Mouse (Mus musculus): Measurements from ENCODE around the gene Ptgis.

DNA sequence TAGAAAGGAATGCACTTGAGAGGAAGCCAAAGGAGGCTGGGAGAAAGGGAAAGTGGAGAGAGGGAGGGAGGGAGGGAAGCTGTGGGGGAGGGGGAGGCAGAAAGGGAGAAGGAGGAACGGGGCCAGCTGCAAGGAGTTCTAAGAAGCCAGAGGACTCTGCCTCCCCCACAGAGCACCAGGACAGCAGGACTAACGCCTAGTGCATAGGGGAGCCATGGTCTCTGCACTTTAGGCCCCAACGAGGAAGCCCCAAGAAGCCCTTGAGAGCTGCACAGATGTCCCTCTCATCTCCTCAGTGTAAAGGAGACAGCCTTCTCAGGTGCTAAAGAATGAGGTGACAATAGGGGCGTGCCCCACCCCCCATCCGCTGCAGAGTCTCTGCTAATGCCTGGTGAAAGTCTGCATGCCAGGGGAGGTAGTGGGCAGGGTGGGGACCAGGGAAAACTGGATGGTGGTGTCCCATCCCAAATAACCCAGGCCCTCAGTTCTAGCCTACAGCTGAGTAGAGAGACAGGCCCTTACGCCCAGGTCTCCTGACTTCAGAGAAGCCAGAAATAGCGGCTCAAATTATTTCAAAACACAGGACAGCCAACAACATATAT is 10.4 kb upstream of the Ptgis start:
- no peak for TF ChIP-seq REST (IDR thresholded peaks at IDR 0.05; ENCODE audit: insufficient read depth, insufficient read length)
- TF ChIP-seq CEBPB (IDR thresholded peaks at IDR 0.05; ENCODE audit: insufficient read depth, poor library complexity, severe bottlenecking) = no peak

All from myocyte (in vitro differentiated cells).